8 mouse cellular contexts compared by ENCODE assay signal in genomic region chr6:125038666-125039065, GRCm38 (mm10). TPM values are rescaled to one million over a fixed set of nuclear protein-coding genes. Genes with fewer than 3 reads are reported as not detected.
A peak's percentile ranks its signal among the peaks of the same experiment; 100 is the strongest.
DNase-seq lines count a peak whose midpoint lies in the region; ATAC-seq lines count a peak whose summit lies in the region.

No protein-coding gene starts in this region.

- 86% methylated on average over 4 of the region's 4 CpGs for WGBS in liver, embryonic 13.5 days (ENCODE audit: insufficient replicate concordance)

- no peak overlapping the region for H3K9ac ChIP-seq in liver, embryonic 13.5 days

- no peaks in the 10 kb centered on the region for H3K9me3 ChIP-seq in megakaryocyte, embryonic 14.5 days
- no peaks in the 10 kb centered on the region for H3K9me3 ChIP-seq in liver, embryonic 13.5 days (replicated peaks)

- peak overlapping the region; percentile 84 for H3K4me2 ChIP-seq in liver, embryonic 13.5 days

- H3K4me1 ChIP-seq in megakaryocyte, embryonic 14.5 days = peaks cover 37% of the 10 kb centered on the region
- peaks cover 40% of the 10 kb centered on the region for H3K4me1 ChIP-seq in liver, embryonic 13.5 days (replicated peaks)

- H3K27ac ChIP-seq in liver, embryonic 13.5 days = no peak overlapping the region

- H3K36me3 ChIP-seq in megakaryocyte, embryonic 14.5 days (replicated peaks; ENCODE audit: low read length) = peaks cover 56% of the 10 kb centered on the region
- H3K36me3 ChIP-seq in liver, embryonic 13.5 days = peaks cover 51% of the 10 kb centered on the region

- peak overlapping the region; percentile 95 for H3K4me3 ChIP-seq in megakaryocyte, embryonic 14.5 days (replicated peaks)
- H3K4me3 ChIP-seq in liver, embryonic 13.5 days (replicated peaks) = peak overlapping the region; percentile 75

- no peaks in the 10 kb centered on the region for H3K27me3 ChIP-seq in megakaryocyte, embryonic 14.5 days (replicated peaks)
- no peaks in the 10 kb centered on the region for H3K27me3 ChIP-seq in liver, embryonic 13.5 days

- ATAC-seq in megakaryocyte, adult 5-6 weeks (ENCODE audit: poor library complexity, severe bottlenecking) = no peak
- ATAC-seq in liver, embryonic 13.5 days (ENCODE audit: low read depth) = no peak
- no peak for ATAC-seq in megakaryocyte progenitor cell, adult 5-6 weeks (replicated peaks; ENCODE audit: poor library complexity)

- DNase-seq in cerebellum, adult 9-10 months = peak; percentile 60
- no peak for DNase-seq in cerebellum, postnatal 25 days
- DNase-seq in liver, embryonic 13.5 days = no peak
- no peak for DNase-seq in spleen, adult 18-20 months
- DNase-seq in right cerebral cortex, postnatal 25 days = no peak

RNA-seq across cellular contexts. Expression of gene Ing4, which starts 0.9 kb away (rescaled TPM):
- polyA plus RNA-seq in megakaryocyte, embryonic 14.5 days (2012; ENCODE audit: insufficient read depth, low replicate concordance) = 16.8 and 17.7 TPM in 2 replicates
- total RNA-seq in megakaryocyte, adult 5-6 weeks (2015) = 33.0 and 35.7 TPM in 2 replicates
- total RNA-seq in megakaryocyte, adult 5-6 weeks (2017) = 63.3 and 63.9 TPM in 2 replicates
- polyA plus RNA-seq in liver, embryonic 13.5 days (2015; fragmentation: Nextera tagmentation; extraction: Ambion mirVana) = 28.6 and 31.8 TPM in 2 replicates
- total RNA-seq in megakaryocyte progenitor cell, adult 5-6 weeks (2015) = 22.8 and 25.2 TPM in 2 replicates
- 44.4 and 49.8 TPM in 2 replicates for total RNA-seq in megakaryocyte progenitor cell, adult 5-6 weeks (2017)

RNA-seq across cellular contexts. Expression of gene Acrbp, which starts 10.8 kb away (rescaled TPM):
- 8.7 and 11.3 TPM in 2 replicates for polyA plus RNA-seq in megakaryocyte, embryonic 14.5 days (2012; ENCODE audit: insufficient read depth, low replicate concordance)
- total RNA-seq in megakaryocyte, adult 5-6 weeks (2015) = 9.0 and 14.2 TPM in 2 replicates
- total RNA-seq in megakaryocyte, adult 5-6 weeks (2017) = 3.4 and 8.8 TPM in 2 replicates
- 1.6 and 2.2 TPM in 2 replicates for polyA plus RNA-seq in liver, embryonic 13.5 days (2015; fragmentation: Nextera tagmentation; extraction: Ambion mirVana)
- 8.1 and 9.5 TPM in 2 replicates for total RNA-seq in megakaryocyte progenitor cell, adult 5-6 weeks (2015)
- 3.6 and 5.8 TPM in 2 replicates for total RNA-seq in megakaryocyte progenitor cell, adult 5-6 weeks (2017)

RNA-seq across cellular contexts. Expression of gene Lpar5, which starts 29.1 kb away (rescaled TPM):
- polyA plus RNA-seq in megakaryocyte, embryonic 14.5 days (2012; ENCODE audit: insufficient read depth, low replicate concordance) = 0.62 TPM in 1 of 2 replicates, not detected in the other
- 25.1 and 25.5 TPM in 2 replicates for total RNA-seq in megakaryocyte, adult 5-6 weeks (2015)
- 27.6 and 30.0 TPM in 2 replicates for total RNA-seq in megakaryocyte, adult 5-6 weeks (2017)
- 1.6 and 2.1 TPM in 2 replicates for polyA plus RNA-seq in liver, embryonic 13.5 days (2015; fragmentation: Nextera tagmentation; extraction: Ambion mirVana)
- 6.7 and 10.6 TPM in 2 replicates for total RNA-seq in megakaryocyte progenitor cell, adult 5-6 weeks (2015)
- total RNA-seq in megakaryocyte progenitor cell, adult 5-6 weeks (2017) = 3.5 and 6.7 TPM in 2 replicates

RNA-seq across cellular contexts. Expression of gene Zfp384, which starts 29.7 kb away (rescaled TPM):
- 21.5 and 67.6 TPM in 2 replicates for polyA plus RNA-seq in megakaryocyte, embryonic 14.5 days (2012; ENCODE audit: insufficient read depth, low replicate concordance)
- 67.0 and 70.0 TPM in 2 replicates for total RNA-seq in megakaryocyte, adult 5-6 weeks (2015)
- total RNA-seq in megakaryocyte, adult 5-6 weeks (2017) = 34.1 and 36.0 TPM in 2 replicates
- 3.6 and 3.8 TPM in 2 replicates for polyA plus RNA-seq in liver, embryonic 13.5 days (2015; fragmentation: Nextera tagmentation; extraction: Ambion mirVana)
- 67.9 and 69.9 TPM in 2 replicates for total RNA-seq in megakaryocyte progenitor cell, adult 5-6 weeks (2015)
- 26.2 and 29.3 TPM in 2 replicates for total RNA-seq in megakaryocyte progenitor cell, adult 5-6 weeks (2017)

RNA-seq across cellular contexts. Expression of gene Pianp, which starts 42.2 kb away (rescaled TPM):
- polyA plus RNA-seq in megakaryocyte, embryonic 14.5 days (2012; ENCODE audit: insufficient read depth, low replicate concordance) = 2.5 and 7.7 TPM in 2 replicates
- not detected in 2 replicates for total RNA-seq in megakaryocyte, adult 5-6 weeks (2015)
- not detected in 2 replicates for total RNA-seq in megakaryocyte, adult 5-6 weeks (2017)
- polyA plus RNA-seq in liver, embryonic 13.5 days (2015; fragmentation: Nextera tagmentation; extraction: Ambion mirVana) = 0.05 and 0.15 TPM in 2 replicates
- total RNA-seq in megakaryocyte progenitor cell, adult 5-6 weeks (2015) = 0.15 TPM in 1 of 2 replicates, not detected in the other
- not detected in 2 replicates for total RNA-seq in megakaryocyte progenitor cell, adult 5-6 weeks (2017)
